Mouse (Mus musculus): ENCODE measurements around the gene Gm3558.
"Not testable (repeated sequence)": the region's sequence is repeated elsewhere in the genome, so short reads cannot be mapped to it uniquely, and the experiment has no call there.

Gene Gm3558

GRCm38 (mm10) chr14:7568382-7568781 is at the start of gene Gm3558:
Gm3558 (minus strand) TSS chr14:7568566.
- not testable (repeated sequence) for DNase-seq (ENCODE audit: low spot score in 2 of 2)

GRCm38 (mm10) chr14:7595492-7595891 is 27.1 kb upstream of the Gm3558 start, which contains the start of gene Gm10338:
Gm10338 (minus strand) TSS chr14:7595592.
- DNase-seq (ENCODE audit: low spot score in 2 of 2): not testable (repeated sequence)

GRCm38 (mm10) chr14:7567890-7568289 is 476 bp downstream of the Gm3558 start:
- not testable (repeated sequence) for DNase-seq (ENCODE audit: low spot score in 2 of 2)

- not testable (repeated sequence) for DNase-seq (ENCODE audit: low spot score in 2 of 2)
Measured at GRCm38 (mm10) chr14:7567266-7567665, 1.1 kb downstream of the Gm3558 start.

Data from spleen, postnatal 14 days (tissue).